Mouse (Mus musculus) forebrain, embryonic 14.5 days (tissue): ENCODE measurements around the gene Capn15. TPM values are rescaled to one million over a fixed set of nuclear protein-coding genes. Genes with fewer than 3 reads are reported as not detected.

Experiments used
- ATAC-seq: fragments of 200-750 bp; cut with Nextera tagmentation; 2 replicates; pipeline ENCODE4 v1.8.0; 2017; ENCODE audit warnings: mild to moderate bottlenecking, moderate library complexity
- DNase-seq: peaks from one replicate; pipeline ENCODE4 v3.0.0-alpha.2; 2015; ENCODE audit warnings: low spot score
- H3K27ac ChIP-seq: fragments of 300-500 bp; sonication (generic); 2 replicates; pipeline ENCODE4 v1.5.1; 2014; ENCODE audit warnings: low read depth, mild to moderate bottlenecking, control low read depth, low read length, moderate library complexity
- H3K27me3 ChIP-seq: fragments of 300-500 bp; sonication (generic); replicated peaks from 2 replicates; pipeline ENCODE4 v1.6.1; 2014; ENCODE audit warnings: low read length, control low read depth, mixed read lengths; ENCODE audit not compliant: control insufficient read depth, insufficient read depth
- H3K36me3 ChIP-seq: fragments of 300-500 bp; sonication (generic); 2 replicates; pipeline ENCODE4 v1.6.1; 2014; ENCODE audit warnings: low read length, control low read depth; ENCODE audit not compliant: control insufficient read depth, insufficient read depth
- H3K4me1 ChIP-seq: fragments of 300-500 bp; sonication (generic); 2 replicates; pipeline ENCODE4 v1.6.1; 2014; ENCODE audit warnings: antibody characterized with exemption, low read length, control low read depth; ENCODE audit not compliant: control insufficient read depth, insufficient read depth
- H3K4me2 ChIP-seq: fragments of 300-500 bp; sonication (generic); 2 replicates; pipeline ENCODE4 v1.6.1; 2014; ENCODE audit warnings: mild to moderate bottlenecking, control low read depth, low read length
- H3K4me3 ChIP-seq: fragments of 300-500 bp; sonication (generic); 2 replicates; pipeline ENCODE4 v1.5.1; 2014; ENCODE audit warnings: low read depth, low read length, control low read depth
- H3K9ac ChIP-seq: fragments of 300-500 bp; sonication (generic); 2 replicates; pipeline ENCODE4 v1.6.1; 2014; ENCODE audit warnings: mild to moderate bottlenecking, low read length, control low read depth, moderate library complexity
- H3K9me3 ChIP-seq: fragments of 300-500 bp; sonication (generic); replicated peaks from 2 replicates; pipeline ENCODE4 v1.6.1; 2016; ENCODE audit warnings: low read length, control low read depth, mixed read lengths; ENCODE audit not compliant: control insufficient read depth
- WGBS: fragments of 180-500 bp; shearing (Covaris S2); extraction: QIAGEN DNeasy Blood & Tissue Kit; methylation state at CpG from one replicate; pipeline ENCODE4 v1.1.7; 2014; 5-methylcytosine and 5-hydroxymethylcytosine counted together
- polyA plus RNA-seq: library from polyadenylated mRNA; unstranded; fragments of >200 nt; fragmentation: Nextera tagmentation; extraction: Ambion mirVana; gene quantifications from 2 replicates; pipeline ENCODE4 v1.2.1, GENCODE M21; 2014

Capn15 gene
- polyA plus RNA-seq, 1 experiment from 2014 or later, result 17.0 TPM

- Histone ChIP-seq H3K4me2 (no peak overlapping the region), H3K9ac (no peak overlapping the region), H3K9me3 (no peaks in the 10 kb centered on the region), H3K36me3 (no peaks in the 10 kb centered on the region; the same call in 1 of the 2 replicates), H3K27ac (no peak overlapping the region), H3K4me3 (no peak overlapping the region), H3K27me3 (no peaks in the 10 kb centered on the region), H3K4me1 (peaks cover 13% of the 10 kb centered on the region; the same call in 1 of the 2 replicates)
- DNase-seq (no peak), ATAC-seq (no peak)
- WGBS, result 99% methylated on average over 3 of the region's 3 CpGs
Observed at GRCm38 (mm10) chr17:25982913-25983312, 2.7 kb downstream of the Capn15 start.

DNA sequence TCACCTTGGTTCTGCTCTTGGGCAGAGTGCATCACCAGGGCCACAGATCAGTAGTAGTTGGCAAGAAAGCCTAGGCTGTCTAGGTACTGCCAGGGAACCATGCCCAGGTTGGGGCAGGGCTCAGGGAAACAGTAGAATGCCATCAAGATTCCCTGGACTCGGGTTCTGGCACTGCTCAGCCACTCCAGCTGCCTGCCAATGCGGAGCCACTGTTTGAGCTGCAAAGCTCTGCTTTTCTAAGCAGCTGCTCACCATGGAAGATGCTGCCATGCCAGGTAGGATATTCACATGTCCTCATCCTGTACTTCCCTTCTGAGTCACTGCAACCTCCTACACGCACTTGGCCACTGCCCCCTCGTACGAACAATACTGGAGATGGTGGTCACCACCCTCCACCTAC is 4.7 kb downstream of the Capn15 start:
- no peak overlapping the region for H3K9ac ChIP-seq
- peaks cover 10% of the 10 kb centered on the region; the same call in 1 of the 2 replicates for H3K4me1 ChIP-seq
- no peak overlapping the region for H3K4me2 ChIP-seq
- DNase-seq, result no peak
- no peaks in the 10 kb centered on the region for H3K36me3 ChIP-seq
- H3K27ac ChIP-seq, result no peak overlapping the region
- WGBS, result 92% methylated on average over 5 of the region's 5 CpGs
- no peak for ATAC-seq
- H3K4me3 ChIP-seq, result no peak overlapping the region
- H3K9me3 ChIP-seq, result no peaks in the 10 kb centered on the region
- H3K27me3 ChIP-seq, result no peaks in the 10 kb centered on the region

- Histone ChIP-seq H3K4me3 (no peak overlapping the region), H3K4me2 (no peak overlapping the region), H3K9me3 (no peaks in the 10 kb centered on the region), H3K27me3 (no peaks in the 10 kb centered on the region), H3K27ac (no peak overlapping the region), H3K4me1 (peaks cover 10% of the 10 kb centered on the region; the same call in 1 of the 2 replicates), H3K36me3 (no peaks in the 10 kb centered on the region), H3K9ac (no peak overlapping the region)
- DNase-seq (no peak), ATAC-seq (no peak)
- WGBS, result 92% methylated on average over 5 of the region's 5 CpGs
Observed at GRCm38 (mm10) chr17:25979829-25980738, 5.5 kb downstream of the Capn15 start.

- WGBS, result 90% methylated on average over 4 of the region's 4 CpGs
- no peak for ATAC-seq
- no peak overlapping the region for H3K27ac ChIP-seq
Observed at GRCm38 (mm10) chr17:25970954-25971707, 14.5 kb downstream of the Capn15 start.

DNA sequence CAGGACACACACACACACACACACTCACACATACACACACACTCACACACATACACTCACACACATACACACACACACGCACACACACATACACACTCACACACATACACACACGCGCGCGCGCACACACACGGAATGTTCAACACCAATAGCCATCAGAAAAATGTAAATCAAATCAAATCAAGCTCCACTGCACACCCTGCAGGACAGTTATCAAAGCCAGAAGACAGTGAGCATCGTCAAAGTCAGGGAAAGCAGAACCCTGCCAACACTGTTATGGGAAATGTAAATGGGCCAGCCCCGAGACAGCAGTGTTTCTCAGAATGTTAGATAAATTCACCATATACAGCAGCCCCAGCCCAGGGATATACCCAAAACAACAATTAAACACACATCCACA is 15.1 kb downstream of the Capn15 start:
- no peaks in the 10 kb centered on the region for H3K4me1 ChIP-seq
- ATAC-seq (no peak), DNase-seq (peak; percentile 16)
- WGBS, result 86% methylated on average over 9 of the region's 9 CpGs
- H3K9me3 ChIP-seq, result no peaks in the 10 kb centered on the region
- no peak overlapping the region for H3K27ac ChIP-seq
- 0 out of 2 replicates have a peak, but pooled peaks cover 7% of the 10 kb centered on the region for H3K36me3 ChIP-seq
- H3K4me2 ChIP-seq, result no peak overlapping the region
- H3K9ac ChIP-seq, result no peak overlapping the region
- no peaks in the 10 kb centered on the region for H3K27me3 ChIP-seq
- no peak overlapping the region for H3K4me3 ChIP-seq

More at GRCm38 (mm10) chr17:25970954-25971707, 14.5 kb downstream of the Capn15 start:
- H3K4me3 ChIP-seq, result no peak overlapping the region
- no peak overlapping the region for H3K9ac ChIP-seq
- no peaks in the 10 kb centered on the region for H3K4me1 ChIP-seq
- no peaks in the 10 kb centered on the region for H3K27me3 ChIP-seq
- 0 out of 2 replicates have a peak, but pooled peaks cover 7% of the 10 kb centered on the region for H3K36me3 ChIP-seq
- H3K9me3 ChIP-seq, result no peaks in the 10 kb centered on the region
- no peak overlapping the region for H3K4me2 ChIP-seq
- DNase-seq, result no peak

DNA sequence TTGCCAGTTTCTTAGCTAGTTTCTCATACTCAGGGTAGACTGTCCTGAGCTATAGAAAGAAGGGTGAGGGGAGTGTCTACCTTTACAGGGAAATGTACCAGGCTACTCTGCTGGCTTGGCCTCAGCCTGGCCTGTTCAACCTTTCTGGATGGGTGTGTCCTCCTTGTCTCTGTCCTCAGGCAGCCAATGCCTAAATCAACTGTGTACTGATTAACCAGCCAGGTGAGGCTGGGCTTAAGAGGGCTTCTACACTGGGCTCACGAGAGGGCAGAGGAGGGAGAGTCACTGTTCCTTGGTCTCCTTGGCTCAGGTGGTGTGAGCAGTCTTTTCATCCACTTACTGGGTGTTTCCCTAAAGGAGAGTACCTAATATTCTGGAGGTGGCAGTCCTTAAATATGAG is 17.4 kb downstream of the Capn15 start:
- H3K9ac ChIP-seq, result no peak overlapping the region
- no peak for ATAC-seq
- H3K4me2 ChIP-seq, result no peak overlapping the region
- no peak for DNase-seq
- H3K4me3 ChIP-seq, result no peak overlapping the region
- peaks cover 17% of the 10 kb centered on the region; the same call in 1 of the 2 replicates for H3K36me3 ChIP-seq
- H3K9me3 ChIP-seq, result no peaks in the 10 kb centered on the region
- 76% methylated on average over 1 of the region's 1 CpGs for WGBS
- H3K4me1 ChIP-seq, result no peaks in the 10 kb centered on the region
- H3K27ac ChIP-seq, result no peak overlapping the region
- no peaks in the 10 kb centered on the region for H3K27me3 ChIP-seq

DNA sequence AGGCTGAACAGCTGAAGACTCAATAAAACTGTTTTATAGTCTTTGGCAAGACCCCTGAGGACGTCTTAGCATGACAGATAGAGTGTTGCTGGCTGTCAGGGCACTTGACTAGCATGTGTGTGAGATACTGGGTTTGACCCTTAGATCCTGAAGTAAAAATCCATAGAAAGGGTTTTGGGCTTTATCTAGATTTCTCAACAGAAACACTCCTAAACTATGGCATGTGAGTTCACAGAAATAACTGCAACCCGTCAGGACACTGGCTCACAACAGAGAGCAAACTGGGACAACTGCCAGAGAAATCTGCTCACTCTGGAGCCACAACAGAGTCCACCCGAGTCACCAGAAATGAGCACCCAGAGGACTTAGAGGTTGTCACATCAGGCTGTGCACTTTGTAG is 17.9 kb downstream of the Capn15 start:
- Histone ChIP-seq H3K4me2 (no peak overlapping the region), H3K4me1 (no peaks in the 10 kb centered on the region), H3K9me3 (no peaks in the 10 kb centered on the region), H3K27me3 (no peaks in the 10 kb centered on the region), H3K4me3 (no peak overlapping the region), H3K36me3 (peaks cover 17% of the 10 kb centered on the region; the same call in 1 of the 2 replicates), H3K9ac (no peak overlapping the region), H3K27ac (no peak overlapping the region)
- DNase-seq, result no peak
- ATAC-seq, result no peak
- 78% methylated on average over 3 of the region's 3 CpGs for WGBS

DNA sequence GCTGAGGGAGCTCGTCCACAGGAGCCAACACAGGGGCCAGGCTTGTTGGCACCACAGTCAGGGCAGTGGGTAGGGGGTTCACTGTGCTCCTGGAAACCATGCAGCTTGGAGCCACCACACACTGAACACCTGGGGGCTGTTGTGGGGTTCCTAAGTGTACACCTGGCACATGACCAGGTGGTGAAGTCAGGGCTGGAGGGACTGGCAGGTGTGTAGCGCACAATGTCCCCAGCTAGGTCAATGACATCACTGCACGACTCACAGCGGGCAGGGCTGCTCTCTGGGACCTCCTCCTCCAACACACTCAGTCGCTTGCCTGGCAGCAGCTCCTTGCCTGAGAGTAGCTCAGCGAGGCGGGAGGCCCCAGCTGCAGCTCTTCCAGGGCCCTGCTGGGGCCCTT is 21.3 kb downstream of the Capn15 start:
- 90% methylated on average over 7 of the region's 7 CpGs for WGBS
- no peaks in the 10 kb centered on the region for H3K9me3 ChIP-seq
- DNase-seq, result no peak
- no peak overlapping the region for H3K27ac ChIP-seq
- H3K9ac ChIP-seq, result no peak overlapping the region
- ATAC-seq, result no peak
- H3K4me2 ChIP-seq, result no peak overlapping the region
- no peaks in the 10 kb centered on the region for H3K27me3 ChIP-seq
- H3K4me3 ChIP-seq, result no peak overlapping the region
- H3K4me1 ChIP-seq, result no peaks in the 10 kb centered on the region
- H3K36me3 ChIP-seq, result peaks cover 34% of the 10 kb centered on the region
